Mouse (Mus musculus) sigmoid colon, adult 10 weeks (tissue): ENCODE measurements around the gene Arhgef5. TPM values are rescaled to one million over a fixed set of nuclear protein-coding genes. Genes with fewer than 3 reads are reported as not detected.

Source experiments
- polyA plus RNA-seq: library from polyadenylated mRNA; stranded (reverse); fragments of 350-450 nt; fragmentation: Illumina TruSeq; extraction: RNeasy Lipid Tissue Mini Kit (QIAGEN cat#74804); gene quantifications from one replicate; pipeline ENCODE4 v1.2.3, GENCODE M21; 2014; ENCODE audit warnings: low read depth, low replicate concordance

The Arhgef5 gene
- polyA plus RNA-seq, result 99.6 TPM

GRCm38 (mm10) chr6:43265363-43266041 lies at the start of gene Arhgef5:
TSS of gene Arhgef5 (plus strand) at chr6:43265582.

GRCm38 (mm10) chr6:43231255-43231654 lies 34.1 kb upstream of the Arhgef5 start, which contains the start of gene Olfr47:
TSS of gene Olfr47 (plus strand) at chr6:43231529.

GRCm38 (mm10) chr6:43309454-43309853 lies 44.1 kb downstream of the Arhgef5 start, which contains the start of gene Nobox:
TSS of gene Nobox (minus strand) at chr6:43309554.

Other genes starting within 250 kb of the Arhgef5 start
- gene Olfr441, start 159.2 kb upstream of the Arhgef5 start, polyA plus RNA-seq, result not detected
- not detected for gene Olfr237-ps1, start 119.0 kb upstream of the Arhgef5 start, polyA plus RNA-seq
- gene Olfr437, start 102.3 kb upstream of the Arhgef5 start, polyA plus RNA-seq, result not detected
- gene Olfr13, start 93.4 kb upstream of the Arhgef5 start, polyA plus RNA-seq, result not detected
- not detected for gene Olfr435, start 68.4 kb upstream of the Arhgef5 start, polyA plus RNA-seq
- gene Olfr434, start 52.6 kb upstream of the Arhgef5 start, polyA plus RNA-seq, result not detected
- gene Olfr47, start 34.1 kb upstream of the Arhgef5 start, polyA plus RNA-seq, result not detected
- not detected for gene Nobox, start 44.0 kb downstream of the Arhgef5 start, polyA plus RNA-seq